Mouse (Mus musculus) heart, adult 11 months (tissue): ENCODE results near the gene Cbr2.

Experiments used
- DNase-seq: peaks from one replicate; pipeline ENCODE4 v3.0.0; 2022

Cbr2 gene

GRCm38 (mm10) chr11:120731858-120732680 lies at the start of gene Cbr2:
Gene Cbr2, minus strand, starts transcription at chr11:120732114.
- peak; percentile 96 for DNase-seq

- peak; percentile 87 for DNase-seq
Measured at GRCm38 (mm10) chr11:120781361-120781760, 49.4 kb upstream of the Cbr2 start.

GRCm38 (mm10) chr11:120779876-120780275 lies 48.0 kb upstream of the Cbr2 start:
- DNase-seq: peak; percentile 59

- DNase-seq: peak; percentile 80
Measured at GRCm38 (mm10) chr11:120777123-120777522, 45.2 kb upstream of the Cbr2 start.

- DNase-seq: peak; percentile 97
Measured at GRCm38 (mm10) chr11:120775774-120776469, 44.0 kb upstream of the Cbr2 start.

- peak; percentile 69 for DNase-seq
Measured at GRCm38 (mm10) chr11:120773463-120774190, 41.7 kb upstream of the Cbr2 start.

- DNase-seq: no peak
Measured at GRCm38 (mm10) chr11:120772749-120773148, 40.8 kb upstream of the Cbr2 start.

GRCm38 (mm10) chr11:120768206-120768605 lies 36.3 kb upstream of the Cbr2 start:
- peak; percentile 74 for DNase-seq

- peak; percentile 72 for DNase-seq
Measured at GRCm38 (mm10) chr11:120767023-120767422, 35.1 kb upstream of the Cbr2 start.

GRCm38 (mm10) chr11:120763121-120763999 lies 31.4 kb upstream of the Cbr2 start:
- DNase-seq: peak; percentile 81

GRCm38 (mm10) chr11:120762672-120763041 lies 30.7 kb upstream of the Cbr2 start, which contains the start of gene Hmga1b:
Gene Hmga1b, plus strand, starts transcription at chr11:120762794.
- peak; percentile 83 for DNase-seq

- peak; percentile 66 for DNase-seq
Measured at GRCm38 (mm10) chr11:120761811-120762671, 30.1 kb upstream of the Cbr2 start.

- no peak for DNase-seq
Measured at GRCm38 (mm10) chr11:120760236-120760635, 28.3 kb upstream of the Cbr2 start.

GRCm38 (mm10) chr11:120751606-120752005 lies 19.7 kb upstream of the Cbr2 start:
- DNase-seq: peak; percentile 65

GRCm38 (mm10) chr11:120749430-120749829 lies 17.5 kb upstream of the Cbr2 start:
- DNase-seq: peak; percentile 94

GRCm38 (mm10) chr11:120747974-120748373 lies 16.1 kb upstream of the Cbr2 start:
- DNase-seq: peak; percentile 95

GRCm38 (mm10) chr11:120744121-120744701 lies 12.3 kb upstream of the Cbr2 start:
- peak; percentile 76 for DNase-seq

GRCm38 (mm10) chr11:120740981-120741380 lies 9.1 kb upstream of the Cbr2 start:
- no peak for DNase-seq

GRCm38 (mm10) chr11:120736424-120736823 lies 4.5 kb upstream of the Cbr2 start:
- peak; percentile 78 for DNase-seq

GRCm38 (mm10) chr11:120733521-120733920 lies 1.6 kb upstream of the Cbr2 start:
- peak; percentile 98 for DNase-seq

GRCm38 (mm10) chr11:120731395-120731794 lies 519 bp downstream of the Cbr2 start:
- DNase-seq: peak; percentile 88
